Mouse (Mus musculus): ENCODE measurements around the gene Fa2h.

- TF ChIP-seq CTCF (IDR thresholded peaks at IDR 0.05; ENCODE audit: low read depth, low read length), result no peak
- TF ChIP-seq POLR2A (IDR thresholded peaks at IDR 0.05; ENCODE audit: insufficient read depth, low read length), result no peak
- TF ChIP-seq EP300 (IDR thresholded peaks at IDR 0.05; ENCODE audit: insufficient read depth, low read depth, low read length), result no peak
Observed at GRCm38 (mm10) chr8:111435071-111435828, 41.6 kb upstream of the Fa2h start.
